In genomic region chr12:84060946-84061345, GRCm38 (mm10) we compare ENCODE assay signal across 13 mouse cellular contexts. TPM values are rescaled to one million over a fixed set of nuclear protein-coding genes. Genes with fewer than 3 reads are reported as not detected.
DNase-seq lines count a peak whose midpoint lies in the region; TF ChIP-seq lines count a peak whose summit lies in the region.
"Had no signal": no experiment of that assay in that cellular context is flagged by ENCODE, and none has a peak within 500 bp of the region (broad histone marks: within the 10 kb centered on the region; RNA-seq: fewer than 3 reads in every experiment).

No protein-coding gene starts in this region.

- H3K27me3 ChIP-seq in thymus, adult 2 months (ENCODE audit: control insufficient read depth, insufficient read depth, low read length), result no peaks in the 10 kb centered on the region
- H3K27me3 ChIP-seq: embryonic facial prominence, embryonic 13.5 days had no signal

- peak; percentile 15 to 28 for DNase-seq in cerebellum, adult 18-20 months
- no peak for DNase-seq in cerebellum, adult 8-10 months
- DNase-seq in kidney, postnatal 14 days, result peak; percentile 51
- DNase-seq in kidney, adult 11 months, result no peak
- peak; percentile 10 for DNase-seq in T-cell, adult 2 months (ENCODE audit: low spot score)
- DNase-seq in lung, postnatal 25 days (ENCODE audit: low spot score), result peak; percentile 43
- DNase-seq in adrenal gland, postnatal 10 days, result no peak
- DNase-seq in thymus, adult 2 months, result no peak

- H3K27ac ChIP-seq in thymus, adult 2 months (ENCODE audit: control insufficient read depth, insufficient read depth, low read length), result no peak overlapping the region
- H3K27ac ChIP-seq: embryonic facial prominence, embryonic 13.5 days; macrophage had no signal

- no peaks in the 10 kb centered on the region for H3K36me3 ChIP-seq in thymus, adult 2 months (ENCODE audit: control insufficient read depth, insufficient read depth, low read length)
- H3K36me3 ChIP-seq: embryonic facial prominence, embryonic 13.5 days had no signal

- H3K4me3 ChIP-seq in thymus, adult 2 months (ENCODE audit: control insufficient read depth, insufficient read depth, low read length), result no peak overlapping the region
- H3K4me3 ChIP-seq: embryonic facial prominence, embryonic 13.5 days had no signal

- 6% methylated on average over 2 of the region's 2 CpGs for WGBS in thymus, adult 2 months

- TF ChIP-seq CTCF in thymus, adult 2 months (IDR thresholded peaks at IDR 0.05; ENCODE audit: borderline replicate concordance, control insufficient read depth, extremely low read depth, insufficient read depth, low read length, poor library complexity), result no peak

- no peaks in the 10 kb centered on the region for H3K4me1 ChIP-seq in thymus, adult 2 months (replicated peaks; ENCODE audit: control insufficient read depth, insufficient read depth, low read length)
- H3K4me1 ChIP-seq: embryonic facial prominence, embryonic 13.5 days had no signal

- TF ChIP-seq POLR2A in thymus, adult 2 months (IDR thresholded peaks at IDR 0.05; ENCODE audit: control insufficient read depth, extremely low read depth, insufficient read depth, low read length, poor library complexity), result no peak

RNA-seq across cellular contexts. Expression of gene Acot5, which starts 8.2 kb away (rescaled TPM):
- under 1 TPM; 0.27 to 0.84 TPM for total RNA-seq in adrenal gland, postnatal 10 days (2021)
- 1.1 and 1.6 TPM in 2 replicates for polyA plus RNA-seq in thymus, adult 2 months (2012; rRNA removed)
- polyA plus RNA-seq: C2C12; kidney, embryonic 14.5 days; macrophage; spleen, adult 2 months had no signal

RNA-seq across cellular contexts. Expression of gene Acot3, which starts 9.0 kb away (rescaled TPM):
- total RNA-seq in adrenal gland, postnatal 10 days (2021), result 1 to 10 TPM; 2.5 to 3.4 TPM
- not detected in 2 replicates for polyA plus RNA-seq in thymus, adult 2 months (2012; rRNA removed)
- polyA plus RNA-seq: C2C12; embryonic facial prominence, embryonic 13.5 days; macrophage; spleen, adult 2 months had no signal

RNA-seq across cellular contexts. Expression of gene Gm49366, which starts 22.2 kb away (rescaled TPM):
- total RNA-seq in adrenal gland, postnatal 10 days (2021), result not detected
- polyA plus RNA-seq in thymus, adult 2 months (2012; rRNA removed), result not detected in 2 replicates
- polyA plus RNA-seq: C2C12; embryonic facial prominence, embryonic 13.5 days; kidney, embryonic 14.5 days; macrophage; spleen, adult 2 months had no signal

RNA-seq across cellular contexts. Expression of gene Acot4, which starts 22.8 kb away (rescaled TPM):
- total RNA-seq in adrenal gland, postnatal 10 days (2021), result 1 to 10 TPM; 6.2 to 7.8 TPM
- 0.65 and 0.66 TPM in 2 replicates for polyA plus RNA-seq in thymus, adult 2 months (2012; rRNA removed)

RNA-seq across cellular contexts. Expression of gene Acot6, which starts 39.5 kb away (rescaled TPM):
- total RNA-seq in adrenal gland, postnatal 10 days (2021), result 1 to 10 TPM; 4.8 to 5.3 TPM
- 1.5 and 1.6 TPM in 2 replicates for polyA plus RNA-seq in thymus, adult 2 months (2012; rRNA removed)

Comparison
In these comparisons a context has a peak if more than half of its experiments do, and no peak if none do; other contexts are left out.
1. DNase-seq: peak in cerebellum, adult 18-20 months (2 of 2), kidney, postnatal 14 days (single experiment), T-cell, adult 2 months (single experiment) and lung, postnatal 25 days (single experiment); none in cerebellum, adult 8-10 months (single experiment), kidney, adult 11 months (single experiment), adrenal gland, postnatal 10 days (single experiment) and thymus, adult 2 months (single experiment).